In genomic region chr9:108796351-108796981, GRCm38 (mm10) we compare ENCODE assay signal across 8 mouse cellular contexts. TPM values are rescaled to one million over a fixed set of nuclear protein-coding genes. Genes with fewer than 3 reads are reported as not detected.
DNase-seq lines count a peak whose midpoint lies in the region; ATAC-seq and TF ChIP-seq lines count a peak whose summit lies in the region.

No protein-coding gene starts in this region.

- ATAC-seq in kidney, embryonic 16.5 days (ENCODE audit: low FRiP score, low TSS enrichment): no peak
- peak; percentile 17; the same call in 1 of the 2 replicates for ATAC-seq in liver, postnatal 0 days

- H3K9me3 ChIP-seq in kidney, embryonic 16.5 days (ENCODE audit: low read length): no peaks in the 10 kb centered on the region
- no peaks in the 10 kb centered on the region for H3K9me3 ChIP-seq in liver, postnatal 0 days (ENCODE audit: low read length)

- peak overlapping the region; percentile 14; the same call in 1 of the 2 replicates for H3K9ac ChIP-seq in kidney, embryonic 16.5 days (replicated peaks; ENCODE audit: low read length)
- H3K9ac ChIP-seq in liver, postnatal 0 days (replicated peaks): peak overlapping the region; percentile 69

- no peak for TF ChIP-seq CTCF in liver, postnatal 0 days (IDR thresholded peaks at IDR 0.05; ENCODE audit: low read depth)

- peaks cover 54% of the 10 kb centered on the region for H3K4me1 ChIP-seq in kidney, embryonic 16.5 days (ENCODE audit: insufficient read depth, low read length)
- peaks cover 48% of the 10 kb centered on the region for H3K4me1 ChIP-seq in liver, postnatal 0 days (ENCODE audit: insufficient read depth)

- H3K27ac ChIP-seq in kidney, embryonic 16.5 days (ENCODE audit: low read length): peak overlapping the region; percentile 61; the same call in 1 of the 2 replicates
- peak overlapping the region; percentile 95 for H3K27ac ChIP-seq in liver, postnatal 0 days (ENCODE audit: low read depth)

- H3K36me3 ChIP-seq in kidney, embryonic 16.5 days (ENCODE audit: insufficient read depth, low read length): peaks cover 42% of the 10 kb centered on the region
- H3K36me3 ChIP-seq in liver, postnatal 0 days (replicated peaks; ENCODE audit: insufficient read depth, low read length): peaks cover 50% of the 10 kb centered on the region

- WGBS in kidney, embryonic 16.5 days: 73% methylated on average over 4 of the region's 4 CpGs
- WGBS in liver, postnatal 0 days (ENCODE audit: insufficient replicate concordance): 80% methylated on average over 4 of the region's 4 CpGs

- no peaks in the 10 kb centered on the region for H3K27me3 ChIP-seq in kidney, embryonic 16.5 days (ENCODE audit: insufficient read depth, low read length)
- H3K27me3 ChIP-seq in liver, postnatal 0 days (ENCODE audit: insufficient read depth, low read length): no peaks in the 10 kb centered on the region

- TF ChIP-seq EP300 in liver, postnatal 0 days (IDR thresholded peaks at IDR 0.05; ENCODE audit: low read depth): no peak

- peak overlapping the region; percentile 42 for H3K4me2 ChIP-seq in kidney, embryonic 16.5 days (replicated peaks; ENCODE audit: low read depth, low read length)
- H3K4me2 ChIP-seq in liver, postnatal 0 days (ENCODE audit: low read depth, low read length): peak overlapping the region; percentile 71

- DNase-seq in kidney, adult 8-10 months: no peak
- DNase-seq in NIH3T3 (ENCODE audit: low read depth): peak; percentile 67
- DNase-seq in fibroblast of lung, adult 2 months (ENCODE audit: low read depth): peak; percentile 51
- DNase-seq in liver, postnatal 0 days: peak; percentile 61
- no peak for DNase-seq in thymus, postnatal 4 days
- no peak for DNase-seq in urinary bladder, postnatal 4 days (ENCODE audit: low spot score in 2 of 2)
- DNase-seq in thymus, postnatal 10 days (ENCODE audit: low spot score in 2 of 2): no peak

- no peak overlapping the region for H3K4me3 ChIP-seq in kidney, embryonic 16.5 days (ENCODE audit: low read length)
- H3K4me3 ChIP-seq in liver, postnatal 0 days (ENCODE audit: low read depth, low read length): peak overlapping the region; percentile 57

RNA-seq across cellular contexts. Expression of gene Nckipsd, which starts 11.7 kb away (rescaled TPM):
- polyA plus RNA-seq in kidney, embryonic 16.5 days (2015; fragmentation: Nextera tagmentation; extraction: Ambion mirVana): 17.7 and 23.6 TPM in 2 replicates
- polyA plus RNA-seq in liver, postnatal 0 days (2015; fragmentation: Nextera tagmentation; extraction: Ambion mirVana): 4.5 TPM in 2 replicates

RNA-seq across cellular contexts. Expression of gene Ip6k2, which starts 12.9 kb away (rescaled TPM):
- polyA plus RNA-seq in kidney, embryonic 16.5 days (2015; fragmentation: Nextera tagmentation; extraction: Ambion mirVana): 100 and 109 TPM in 2 replicates
- polyA plus RNA-seq in liver, postnatal 0 days (2015; fragmentation: Nextera tagmentation; extraction: Ambion mirVana): 12.4 and 18.6 TPM in 2 replicates

RNA-seq across cellular contexts. Expression of gene Celsr3, which starts 29.7 kb away (rescaled TPM):
- 0.12 and 0.26 TPM in 2 replicates for polyA plus RNA-seq in kidney, embryonic 16.5 days (2015; fragmentation: Nextera tagmentation; extraction: Ambion mirVana)
- 0.09 and 0.23 TPM in 2 replicates for polyA plus RNA-seq in liver, postnatal 0 days (2015; fragmentation: Nextera tagmentation; extraction: Ambion mirVana)

RNA-seq across cellular contexts. Expression of gene Slc26a6, which starts 56.6 kb away (rescaled TPM):
- polyA plus RNA-seq in kidney, embryonic 16.5 days (2015; fragmentation: Nextera tagmentation; extraction: Ambion mirVana): 14.4 and 15.3 TPM in 2 replicates
- 2.4 TPM in 2 replicates for polyA plus RNA-seq in liver, postnatal 0 days (2015; fragmentation: Nextera tagmentation; extraction: Ambion mirVana)

Comparison
In these comparisons a context has a peak if more than half of its experiments do, and no peak if none do; other contexts are left out.
1. DNase-seq: peak in NIH3T3 (single experiment), fibroblast of lung, adult 2 months (single experiment) and liver, postnatal 0 days (single experiment); none in kidney, adult 8-10 months (0 of 2), thymus, postnatal 4 days (single experiment), urinary bladder, postnatal 4 days (0 of 2) and thymus, postnatal 10 days (0 of 2).